Mouse (Mus musculus) gastrocnemius, postnatal 4 days (tissue): ENCODE measurements around the gene Gm3952. TPM values are rescaled to one million over a fixed set of nuclear protein-coding genes. Genes with fewer than 3 reads are reported as not detected.

Source experiments
- DNase-seq, 2 experiments: peaks; one replicate each; pipeline ENCODE4 v3.0.0; 2021 to 2022; ENCODE audit warnings: low spot score in 2 of 2, mixed read lengths in 2 of 2
- long read RNA-seq, 2 experiments: library from polyadenylated mRNA; stranded (forward); transcript quantifications; one replicate each; pipeline ENCODE4 v2.0.0; 2021
- total RNA-seq, 2 experiments: library from RNA; stranded (reverse); gene quantifications; 2 replicates each; pipeline ENCODE4 v1.2.3; 2021

The Gm3952 gene
- total RNA-seq: not detected
- long read RNA-seq, experiment 1: 0 reads
- long read RNA-seq, experiment 2, partial matches to known transcripts: 0 of 1 reads
- long read RNA-seq, experiment 2, other reads (novel, unspliced or antisense): 1 of 1 reads

- no peak for DNase-seq
Observed at GRCm38 (mm10) chr8:128798594-128798993, at the start of gene Gm3952. Gene Gm3952, minus strand, starts transcription at chr8:128798694.

- no peak for DNase-seq
Observed at GRCm38 (mm10) chr8:128843749-128844148, 45.3 kb upstream of the Gm3952 start.

- DNase-seq: no peak
Observed at GRCm38 (mm10) chr8:128812521-128812920, 14.0 kb upstream of the Gm3952 start.

GRCm38 (mm10) chr8:128735692-128736091, 62.8 kb downstream of the Gm3952 start:
- DNase-seq: no peak

- DNase-seq: no peak
Observed at GRCm38 (mm10) chr8:128734118-128734517, 64.4 kb downstream of the Gm3952 start.

GRCm38 (mm10) chr8:128732254-128732653, 66.2 kb downstream of the Gm3952 start:
- DNase-seq: no peak

GRCm38 (mm10) chr8:128727213-128727612, 71.3 kb downstream of the Gm3952 start:
- no peak for DNase-seq

GRCm38 (mm10) chr8:128724819-128725218, 73.7 kb downstream of the Gm3952 start:
- DNase-seq: no peak

GRCm38 (mm10) chr8:128716184-128716583, 82.3 kb downstream of the Gm3952 start:
- DNase-seq: no peak

GRCm38 (mm10) chr8:128709261-128709660, 89.2 kb downstream of the Gm3952 start:
- DNase-seq: peak; percentile 74 to 82

GRCm38 (mm10) chr8:128704836-128705235, 93.7 kb downstream of the Gm3952 start:
- DNase-seq: no peak

GRCm38 (mm10) chr8:128704376-128704775, 94.1 kb downstream of the Gm3952 start:
- no peak for DNase-seq

- no peak for DNase-seq
Observed at GRCm38 (mm10) chr8:128697945-128698344, 100.5 kb downstream of the Gm3952 start.

- DNase-seq: no peak
Observed at GRCm38 (mm10) chr8:128696701-128697397, 101.6 kb downstream of the Gm3952 start.

Other genes starting within 250 kb of the Gm3952 start
- 100 to 1,000 TPM; 438 to 442 TPM for gene Itgb1, start 113.0 kb downstream of the Gm3952 start, total RNA-seq